Mouse (Mus musculus) ES-E14 (cell line): Measurements from ENCODE around the gene Gorab. TPM values are rescaled to one million over a fixed set of nuclear protein-coding genes. Genes with fewer than 3 reads are reported as not detected.

Source experiments
- DNase-seq: peaks from one replicate; pipeline ENCODE4 v3.0.0-alpha.2; 2013; ENCODE audit warnings: low read depth, low spot score
- H3K27ac ChIP-seq: 2 replicates; pipeline ENCODE4 v1.5.1; 2012; ENCODE audit warnings: low read depth, mild to moderate bottlenecking, low read length, moderate library complexity, mixed read lengths; ENCODE audit not compliant: poor library complexity, insufficient read depth, severe bottlenecking
- H3K36me3 ChIP-seq: 2 replicates; pipeline ENCODE4 v1.6.1; 2012; ENCODE audit warnings: mild to moderate bottlenecking, low read length, moderate library complexity, mixed read lengths; ENCODE audit not compliant: control insufficient read depth, poor library complexity, insufficient read depth, severe bottlenecking
- H3K4me1 ChIP-seq, 2 experiments: fragments of 150-350 bp in 1 of 2; sonication (generic) in 1 of 2; 2 replicates each; pipeline ENCODE4 v1.6.1; 2012; ENCODE audit warnings: low read length in 2 of 2, mild to moderate bottlenecking in 1 of 2, mixed read lengths in 1 of 2; ENCODE audit not compliant: control insufficient read depth in 2 of 2, insufficient read depth in 2 of 2, poor library complexity in 1 of 2
- H3K4me3 ChIP-seq, 2 experiments: fragments of 150-350 bp in 1 of 2; sonication (generic) in 1 of 2; 2 replicates each; pipeline ENCODE4 v1.5.1; 2012; ENCODE audit warnings: low read length in 2 of 2, low read depth in 1 of 2, mild to moderate bottlenecking in 1 of 2, mixed read lengths in 1 of 2; ENCODE audit not compliant: insufficient read depth in 1 of 2, poor library complexity in 1 of 2, severe bottlenecking in 1 of 2
- H3K9ac ChIP-seq: 2 replicates; pipeline ENCODE4 v1.6.1; 2012; ENCODE audit warnings: low read depth, mild to moderate bottlenecking, low read length, mixed read lengths; ENCODE audit not compliant: poor library complexity, insufficient read depth, severe bottlenecking
- H3K9me3 ChIP-seq: fragments of 150-350 bp; sonication (generic); 2 replicates; pipeline ENCODE4 v1.6.1; 2012; ENCODE audit warnings: low read depth, mild to moderate bottlenecking, low read length; ENCODE audit not compliant: control insufficient read depth, insufficient read depth
- CHD2 ChIP-seq: IDR thresholded peaks from 2 replicates; pipeline ENCODE4 v1.6.1; 2014; ENCODE audit warnings: mild to moderate bottlenecking, low read depth, low read length, inconsistent platforms
- HCFC1 ChIP-seq: IDR thresholded peaks from 2 replicates; pipeline ENCODE4 v1.6.1; 2012; ENCODE audit warnings: low read length, inconsistent platforms, borderline replicate concordance; ENCODE audit not compliant: insufficient read depth
- MAFK ChIP-seq: IDR thresholded peaks from 2 replicates; pipeline ENCODE4 v1.6.1; 2014; ENCODE audit warnings: mild to moderate bottlenecking, low read depth, low read length, inconsistent platforms; ENCODE audit not compliant: insufficient read depth
- ZC3H11A ChIP-seq: IDR thresholded peaks from 2 replicates; pipeline ENCODE4 v1.6.1; 2012; ENCODE audit warnings: low read depth, mild to moderate bottlenecking, inconsistent platforms, low read length, borderline replicate concordance
- ZNF384 ChIP-seq: IDR thresholded peaks from 2 replicates; pipeline ENCODE4 v1.6.1; 2012; ENCODE audit warnings: low read depth, low read length, inconsistent platforms
- in situ Hi-C, 2 experiments: fragments of 600-800 bp; cut with MboI; formaldehyde crosslinking; loops; one replicate each; pipeline ENCODE4 v1.15.1; 2025; ENCODE audit warnings: low sequenced_read_pairs in 2 of 2, inconsistent platforms in 1 of 2; ENCODE audit not compliant: unreplicated experiment in 2 of 2
- total RNA-seq: library from RNA; depleted of rRNA; stranded (reverse); fragments of 300-350 nt; gene quantifications from 2 replicates; pipeline ENCODE4 v1.2.3, GENCODE M21; 2012

Gene Gorab
- total RNA-seq, 1 experiment, result 9.1 TPM

DNA sequence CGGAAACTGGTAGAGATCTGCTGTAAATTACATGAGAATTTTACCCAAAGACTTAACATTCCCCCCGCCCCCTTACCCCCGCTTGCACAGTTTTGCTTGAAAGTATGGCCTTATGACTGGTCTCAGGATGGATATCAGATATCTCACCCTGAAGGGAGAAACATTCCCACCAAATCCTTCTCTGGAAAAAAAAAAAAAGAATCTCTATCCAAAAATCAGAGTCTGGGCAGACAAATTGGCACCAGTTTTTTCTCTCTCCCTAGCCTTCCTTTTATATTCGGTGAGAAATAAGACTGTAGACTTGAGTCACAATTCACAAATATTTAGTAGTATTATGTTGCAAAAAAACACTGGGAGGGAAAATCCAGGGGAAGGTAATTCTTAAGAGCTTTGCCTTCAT, 47.3 kb downstream of the Gorab start:
- H3K9me3 ChIP-seq, result no peaks in the 10 kb centered on the region
- TF ChIP-seq MAFK, result no peak
- in situ Hi-C loops, result no loop called here
- H3K4me1 ChIP-seq, result no peaks in the 10 kb centered on the region
- no peak overlapping the region for H3K4me3 ChIP-seq
- H3K9ac ChIP-seq, result no peak overlapping the region
- DNase-seq, result no peak
- H3K27ac ChIP-seq, result no peak overlapping the region
- no peaks in the 10 kb centered on the region for H3K36me3 ChIP-seq

DNA sequence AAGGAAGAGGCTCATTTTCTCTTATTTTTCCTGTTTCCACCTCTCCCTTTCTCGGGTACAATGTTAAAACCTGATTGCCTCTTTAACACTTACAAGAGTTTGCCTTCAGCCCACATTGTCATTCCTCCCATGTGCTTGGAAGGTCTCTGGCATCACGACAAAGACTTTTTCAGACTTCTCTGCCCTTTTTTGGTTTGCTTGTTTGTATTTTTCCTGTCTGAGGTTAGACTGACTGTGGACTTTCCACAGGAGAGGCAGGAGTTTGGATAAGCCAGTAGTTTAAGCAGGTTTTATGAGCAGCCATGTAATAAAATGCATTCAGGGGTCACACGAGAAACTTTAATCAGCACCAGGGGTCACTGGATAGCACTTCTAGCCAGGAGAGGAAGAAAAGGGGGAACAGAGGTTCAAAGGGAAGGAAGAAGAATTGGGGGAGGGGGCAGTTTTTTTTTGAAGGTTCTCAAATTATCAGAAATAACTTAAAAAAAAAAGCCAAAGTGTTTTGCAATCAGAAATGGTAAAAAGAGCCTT, 47.8 kb downstream of the Gorab start:
- TF ChIP-seq ZC3H11A (no peak), MAFK (no peak), CHD2 (no peak), ZNF384 (no peak), HCFC1 (no peak)
- Histone ChIP-seq H3K9ac (no peak overlapping the region), H3K9me3 (no peaks in the 10 kb centered on the region), H3K36me3 (no peaks in the 10 kb centered on the region), H3K4me1 (no peaks in the 10 kb centered on the region), H3K27ac (no peak overlapping the region), H3K4me3 (no peak overlapping the region)
- DNase-seq, result no peak
- in situ Hi-C loops, result no loop called here

DNA sequence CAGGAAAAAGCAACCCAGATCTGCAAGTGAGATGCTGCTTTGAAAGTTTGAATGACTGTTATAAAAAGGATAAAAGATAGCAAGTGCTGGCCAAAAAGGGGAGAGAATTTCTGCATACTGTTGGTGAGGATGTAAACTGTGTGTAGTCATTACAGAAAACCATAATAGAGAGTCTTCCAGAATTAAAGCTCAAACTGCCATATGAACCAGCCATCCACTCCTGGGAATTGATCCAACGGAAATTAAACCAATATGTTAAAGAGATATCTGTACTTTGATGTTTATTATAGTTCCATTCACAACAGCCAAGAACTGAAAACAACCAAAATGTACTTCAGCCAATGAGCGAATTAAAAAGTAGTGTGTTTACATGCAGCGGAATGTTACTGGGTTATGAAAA, 52.5 kb downstream of the Gorab start:
- no peak for DNase-seq
- TF ChIP-seq CHD2, result no peak
- no peak for TF ChIP-seq ZNF384
- no peak for TF ChIP-seq ZC3H11A
- no peaks in the 10 kb centered on the region for H3K9me3 ChIP-seq

DNA sequence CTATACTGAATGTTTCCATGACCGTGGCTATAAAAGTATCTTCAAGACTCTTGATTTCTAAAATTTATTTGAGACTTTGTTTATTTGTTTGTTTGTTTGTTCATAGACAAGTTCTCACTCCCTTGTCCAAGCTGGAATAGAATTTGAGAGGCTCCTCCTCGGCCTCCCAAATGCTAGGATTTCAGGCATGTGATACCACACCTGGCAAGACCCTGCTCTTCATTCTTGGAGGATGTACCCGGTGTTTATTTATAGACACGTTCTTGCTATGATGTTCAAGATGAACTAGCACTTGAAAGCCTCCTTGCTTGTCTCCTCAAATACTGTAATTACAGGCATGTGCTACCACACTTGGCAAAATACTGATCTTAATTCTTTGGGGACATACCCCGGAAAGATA, 57.9 kb downstream of the Gorab start:
- in situ Hi-C loops, result no loop called here
- no peaks in the 10 kb centered on the region for H3K36me3 ChIP-seq

More for the DNA sequence above, 52.5 kb downstream of the Gorab start:
- H3K27ac ChIP-seq, result no peak overlapping the region
- in situ Hi-C loops, result no loop called here
- H3K36me3 ChIP-seq, result no peaks in the 10 kb centered on the region
- H3K9ac ChIP-seq, result no peak overlapping the region
- no peak overlapping the region for H3K4me3 ChIP-seq
- H3K4me1 ChIP-seq, result no peaks in the 10 kb centered on the region

DNA sequence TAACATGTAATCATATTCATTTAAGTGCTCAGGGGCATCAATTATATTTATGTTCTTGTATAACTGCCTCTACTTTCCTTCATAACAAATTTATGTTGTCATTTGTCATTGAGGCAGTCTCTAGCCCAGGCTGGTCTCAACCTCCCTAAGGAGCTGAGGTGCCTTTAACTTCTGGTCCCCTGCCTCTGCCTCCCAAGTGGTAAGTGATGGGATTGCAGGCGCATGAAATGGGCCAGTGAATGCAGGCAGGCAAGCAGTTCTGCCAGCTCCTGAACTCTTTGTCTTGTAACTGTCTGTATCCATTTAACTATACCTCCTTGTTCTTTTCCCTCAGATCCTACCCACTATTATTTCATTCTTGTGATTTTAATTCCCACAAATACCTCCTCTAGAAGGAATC, 58.5 kb downstream of the Gorab start:
- DNase-seq, result peak; percentile 21
- no peak overlapping the region for H3K27ac ChIP-seq
- H3K9me3 ChIP-seq, result no peaks in the 10 kb centered on the region
- no peaks in the 10 kb centered on the region for H3K4me1 ChIP-seq
- in situ Hi-C loops, result no loop called here
- no peak overlapping the region for H3K4me3 ChIP-seq
- H3K36me3 ChIP-seq, result no peaks in the 10 kb centered on the region
- TF ChIP-seq ZC3H11A, result no peak
- no peak for TF ChIP-seq CHD2
- TF ChIP-seq HCFC1, result no peak
- no peak for TF ChIP-seq ZNF384
- TF ChIP-seq MAFK, result no peak
- no peak overlapping the region for H3K9ac ChIP-seq

More for the DNA sequence above, 57.9 kb downstream of the Gorab start:
- no peak for TF ChIP-seq CHD2
- TF ChIP-seq HCFC1, result no peak
- no peak for TF ChIP-seq MAFK
- TF ChIP-seq ZC3H11A, result no peak
- TF ChIP-seq ZNF384, result no peak
- no peak overlapping the region for H3K9ac ChIP-seq
- no peaks in the 10 kb centered on the region for H3K4me1 ChIP-seq
- DNase-seq, result no peak
- H3K4me3 ChIP-seq, result no peak overlapping the region
- no peaks in the 10 kb centered on the region for H3K9me3 ChIP-seq
- H3K27ac ChIP-seq, result no peak overlapping the region
